In genomic region chr6:9220724-9221453, GRCm38 (mm10) we compare ENCODE assay signal across 16 mouse cellular contexts.
DNase-seq lines count a peak whose midpoint lies in the region; ATAC-seq lines count a peak whose summit lies in the region.
"Had no signal": no experiment of that assay in that cellular context is flagged by ENCODE, and none has a peak within 500 bp of the region (broad histone marks: within the 10 kb centered on the region; RNA-seq: fewer than 3 reads in every experiment).

No protein-coding gene starts in this region.

- no peaks in the 10 kb centered on the region for H3K9me3 ChIP-seq in midbrain, embryonic 12.5 days
- H3K9me3 ChIP-seq: intestine, embryonic 15.5 days; limb, embryonic 15.5 days; lung, embryonic 15.5 days; megakaryocyte, embryonic 14.5 days; stomach, embryonic 15.5 days had no signal

- no peak overlapping the region for H3K4me2 ChIP-seq in midbrain, embryonic 12.5 days (replicated peaks)
- H3K4me2 ChIP-seq: intestine, embryonic 15.5 days; limb, embryonic 15.5 days; lung, embryonic 15.5 days; stomach, embryonic 15.5 days had no signal

- H3K36me3 ChIP-seq in midbrain, embryonic 12.5 days, result no peaks in the 10 kb centered on the region
- H3K36me3 ChIP-seq: intestine, embryonic 15.5 days; limb, embryonic 15.5 days; lung, embryonic 15.5 days; stomach, embryonic 15.5 days had no signal

- H3K4me1 ChIP-seq in midbrain, embryonic 12.5 days, result peaks cover 5% of the 10 kb centered on the region; the same call in 1 of the 2 replicates
- H3K4me1 ChIP-seq: intestine, embryonic 15.5 days; limb, embryonic 15.5 days; lung, embryonic 15.5 days; megakaryocyte, embryonic 14.5 days; stomach, embryonic 15.5 days had no signal

- H3K27ac ChIP-seq in midbrain, embryonic 12.5 days (replicated peaks), result peak overlapping the region; percentile 63
- H3K27ac ChIP-seq: intestine, embryonic 15.5 days; limb, embryonic 15.5 days; lung, embryonic 15.5 days; stomach, embryonic 15.5 days had no signal

- H3K9ac ChIP-seq in midbrain, embryonic 12.5 days (replicated peaks), result no peak overlapping the region
- H3K9ac ChIP-seq: intestine, embryonic 15.5 days; limb, embryonic 15.5 days; lung, embryonic 15.5 days; stomach, embryonic 15.5 days had no signal

- 47% methylated on average over 4 of the region's 4 CpGs for WGBS in midbrain, embryonic 12.5 days

- DNase-seq in cerebellum, postnatal 14 days, result peak; percentile 3 to 4
- DNase-seq in cerebellum, adult 11 months, result no peak
- DNase-seq in adrenal gland, postnatal 10 days, result peak; percentile 2
- peak; percentile 66 for DNase-seq in forelimb bud, embryonic 11.5 days (ENCODE audit: low read depth, low spot score)
- no peak for DNase-seq in spleen, postnatal 14 days (ENCODE audit: low spot score in 2 of 2)
- DNase-seq in frontal cortex, adult 2 months (ENCODE audit: extremely low spot score in 1 of 2, low spot score in 1 of 2), result no peak
- DNase-seq in spleen, postnatal 36 days (ENCODE audit: low spot score in 2 of 2), result no peak
- DNase-seq: kidney, postnatal 14 days; right cerebral cortex, postnatal 4 days; thymus, postnatal 36 days had no signal

- ATAC-seq in midbrain, embryonic 12.5 days (ENCODE audit: low FRiP score, low read depth), result peak; percentile 49
- ATAC-seq: intestine, embryonic 15.5 days had no signal

- no peaks in the 10 kb centered on the region for H3K27me3 ChIP-seq in midbrain, embryonic 12.5 days
- H3K27me3 ChIP-seq: intestine, embryonic 15.5 days; limb, embryonic 15.5 days; lung, embryonic 15.5 days; megakaryocyte, embryonic 14.5 days; stomach, embryonic 15.5 days had no signal

- no peak overlapping the region for H3K4me3 ChIP-seq in midbrain, embryonic 12.5 days
- H3K4me3 ChIP-seq: intestine, embryonic 15.5 days; limb, embryonic 15.5 days; lung, embryonic 15.5 days; megakaryocyte, embryonic 14.5 days; stomach, embryonic 15.5 days had no signal

Comparison
In these comparisons a context has a peak if more than half of its experiments do, and no peak if none do; other contexts are left out.
1. DNase-seq: peak in cerebellum, postnatal 14 days (2 of 2), adrenal gland, postnatal 10 days (single experiment) and forelimb bud, embryonic 11.5 days (single experiment); none in cerebellum, adult 11 months (single experiment), spleen, postnatal 14 days (0 of 2), frontal cortex, adult 2 months (0 of 2) and spleen, postnatal 36 days (0 of 2).